Mouse (Mus musculus): ENCODE data around the gene Vac14. TPM values are rescaled to one million over a fixed set of nuclear protein-coding genes. Genes with fewer than 3 reads are reported as not detected.

The Vac14 gene
- polyA plus RNA-seq, 1 experiment from 2014 or later, result 32.2 TPM

GRCm38 (mm10) chr8:110738591-110739195 lies 120.3 kb downstream of the Vac14 start:
- H3K4me1 ChIP-seq (ENCODE audit: control insufficient read depth, insufficient read depth, low read length), result no peaks in the 10 kb centered on the region
- no peak overlapping the region for H3K27ac ChIP-seq (ENCODE audit: low read depth, low read length)
- peaks cover 68% of the 10 kb centered on the region for H3K36me3 ChIP-seq (ENCODE audit: control insufficient read depth, insufficient read depth, low read length)
- ATAC-seq (ENCODE audit: low FRiP score, low TSS enrichment), result no peak
- H3K9me3 ChIP-seq (ENCODE audit: control insufficient read depth, low read length), result no peaks in the 10 kb centered on the region
- no peak overlapping the region for H3K9ac ChIP-seq (ENCODE audit: low read depth, low read length)
- no peak overlapping the region for H3K4me3 ChIP-seq (ENCODE audit: low read length)
- WGBS, result 90% methylated on average over 33 of the region's 35 CpGs
- H3K27me3 ChIP-seq (ENCODE audit: control insufficient read depth, insufficient read depth, low read length), result no peaks in the 10 kb centered on the region
- no peak overlapping the region for H3K4me2 ChIP-seq (replicated peaks; ENCODE audit: low read depth, low read length)

- Histone ChIP-seq H3K4me3 (ENCODE audit: low read length) (no peak overlapping the region), H3K4me1 (ENCODE audit: control insufficient read depth, insufficient read depth, low read length) (no peaks in the 10 kb centered on the region), H3K9ac (ENCODE audit: low read depth, low read length) (no peak overlapping the region), H3K9me3 (ENCODE audit: control insufficient read depth, low read length) (no peaks in the 10 kb centered on the region), H3K27ac (ENCODE audit: low read depth, low read length) (no peak overlapping the region), H3K36me3 (ENCODE audit: control insufficient read depth, insufficient read depth, low read length) (peaks cover 50% of the 10 kb centered on the region), H3K4me2 (replicated peaks; ENCODE audit: low read depth, low read length) (no peak overlapping the region), H3K27me3 (ENCODE audit: control insufficient read depth, insufficient read depth, low read length) (no peaks in the 10 kb centered on the region)
- ATAC-seq (ENCODE audit: low FRiP score, low TSS enrichment), result no peak
- WGBS, result 89% methylated on average over 5 of the region's 5 CpGs
These were observed 122.3 kb downstream of the Vac14 start for GRCm38 (mm10) chr8:110740629-110741175.

GRCm38 (mm10) chr8:110741816-110742451 lies 123.5 kb downstream of the Vac14 start:
- whole genome bisulfite sequencing, result 77% methylated on average over 15 of the region's 15 CpGs

GRCm38 (mm10) chr8:110742452-110742818 lies 124.0 kb downstream of the Vac14 start:
- H3K4me1 ChIP-seq (ENCODE audit: control insufficient read depth, insufficient read depth, low read length), result no peaks in the 10 kb centered on the region
- no peak overlapping the region for H3K9ac ChIP-seq (ENCODE audit: low read depth, low read length)
- WGBS, result 89% methylated on average over 5 of the region's 5 CpGs
- no peaks in the 10 kb centered on the region for H3K27me3 ChIP-seq (ENCODE audit: control insufficient read depth, insufficient read depth, low read length)
- H3K36me3 ChIP-seq (ENCODE audit: control insufficient read depth, insufficient read depth, low read length), result peaks cover 33% of the 10 kb centered on the region
- H3K9me3 ChIP-seq (ENCODE audit: control insufficient read depth, low read length), result no peaks in the 10 kb centered on the region
- no peak for ATAC-seq (ENCODE audit: low FRiP score, low TSS enrichment)
- H3K4me2 ChIP-seq (replicated peaks; ENCODE audit: low read depth, low read length), result no peak overlapping the region
- no peak overlapping the region for H3K27ac ChIP-seq (ENCODE audit: low read depth, low read length)
- H3K4me3 ChIP-seq (ENCODE audit: low read length), result no peak overlapping the region

More at GRCm38 (mm10) chr8:110741816-110742451, 123.5 kb downstream of the Vac14 start:
- no peak for ATAC-seq (ENCODE audit: low FRiP score, low TSS enrichment)
- H3K27me3 ChIP-seq (ENCODE audit: control insufficient read depth, insufficient read depth, low read length), result no peaks in the 10 kb centered on the region
- no peak overlapping the region for H3K27ac ChIP-seq (ENCODE audit: low read depth, low read length)
- peaks cover 38% of the 10 kb centered on the region for H3K36me3 ChIP-seq (ENCODE audit: control insufficient read depth, insufficient read depth, low read length)
- no peaks in the 10 kb centered on the region for H3K9me3 ChIP-seq (ENCODE audit: control insufficient read depth, low read length)
- H3K9ac ChIP-seq (ENCODE audit: low read depth, low read length), result no peak overlapping the region
- no peaks in the 10 kb centered on the region for H3K4me1 ChIP-seq (ENCODE audit: control insufficient read depth, insufficient read depth, low read length)
- H3K4me3 ChIP-seq (ENCODE audit: low read length), result no peak overlapping the region
- no peak overlapping the region for H3K4me2 ChIP-seq (replicated peaks; ENCODE audit: low read depth, low read length)

- no peak overlapping the region for H3K9ac ChIP-seq (ENCODE audit: low read depth, low read length)
- no peak overlapping the region for H3K4me2 ChIP-seq (replicated peaks; ENCODE audit: low read depth, low read length)
- no peak overlapping the region for H3K27ac ChIP-seq (ENCODE audit: low read depth, low read length)
- no peak overlapping the region for H3K4me3 ChIP-seq (ENCODE audit: low read length)
- H3K36me3 ChIP-seq (ENCODE audit: control insufficient read depth, insufficient read depth, low read length), result peaks cover 6% of the 10 kb centered on the region; the same call in 1 of the 2 replicates
- no peak for ATAC-seq (ENCODE audit: low FRiP score, low TSS enrichment)
- H3K27me3 ChIP-seq (ENCODE audit: control insufficient read depth, insufficient read depth, low read length), result no peaks in the 10 kb centered on the region
- WGBS, result 93% methylated on average over 10 of the region's 10 CpGs
- H3K9me3 ChIP-seq (ENCODE audit: control insufficient read depth, low read length), result no peaks in the 10 kb centered on the region
- H3K4me1 ChIP-seq (ENCODE audit: control insufficient read depth, insufficient read depth, low read length), result no peaks in the 10 kb centered on the region; the same call in 1 of the 2 replicates
These were observed 126.8 kb downstream of the Vac14 start for GRCm38 (mm10) chr8:110745162-110745561.

- Histone ChIP-seq H3K4me3 (ENCODE audit: low read length) (no peak overlapping the region), H3K27ac (ENCODE audit: low read depth, low read length) (no peak overlapping the region; the same call in 1 of the 2 replicates), H3K27me3 (ENCODE audit: control insufficient read depth, insufficient read depth, low read length) (no peaks in the 10 kb centered on the region), H3K9me3 (ENCODE audit: control insufficient read depth, low read length) (no peaks in the 10 kb centered on the region), H3K36me3 (ENCODE audit: control insufficient read depth, insufficient read depth, low read length) (no peaks in the 10 kb centered on the region), H3K9ac (ENCODE audit: low read depth, low read length) (no peak overlapping the region), H3K4me2 (replicated peaks; ENCODE audit: low read depth, low read length) (no peak overlapping the region), H3K4me1 (ENCODE audit: control insufficient read depth, insufficient read depth, low read length) (no peaks in the 10 kb centered on the region; the same call in 1 of the 2 replicates)
- WGBS, result 20% methylated on average over 9 of the region's 9 CpGs
- 0 out of 2 replicates have a peak, but pooled peaks have one; percentile 21 for ATAC-seq (ENCODE audit: low FRiP score, low TSS enrichment)
These were observed 128.3 kb downstream of the Vac14 start for GRCm38 (mm10) chr8:110746661-110747060.

- Histone ChIP-seq H3K36me3 (ENCODE audit: control insufficient read depth, insufficient read depth, low read length) (no peaks in the 10 kb centered on the region), H3K9me3 (ENCODE audit: control insufficient read depth, low read length) (no peaks in the 10 kb centered on the region), H3K4me2 (replicated peaks; ENCODE audit: low read depth, low read length) (no peak overlapping the region), H3K4me3 (ENCODE audit: low read length) (no peak overlapping the region), H3K27me3 (ENCODE audit: control insufficient read depth, insufficient read depth, low read length) (no peaks in the 10 kb centered on the region), H3K27ac (ENCODE audit: low read depth, low read length) (no peak overlapping the region), H3K9ac (ENCODE audit: low read depth, low read length) (no peak overlapping the region), H3K4me1 (ENCODE audit: control insufficient read depth, insufficient read depth, low read length) (peaks cover 1% of the 10 kb centered on the region; the same call in 1 of the 2 replicates)
- ATAC-seq (ENCODE audit: low FRiP score, low TSS enrichment), result peak; percentile 10; the same call in 1 of the 2 replicates
- 59% methylated on average over 10 of the region's 10 CpGs for WGBS
These were observed 131.2 kb downstream of the Vac14 start for GRCm38 (mm10) chr8:110749500-110750170.

- H3K9ac ChIP-seq (ENCODE audit: low read depth, low read length), result no peak overlapping the region
- no peak overlapping the region for H3K4me2 ChIP-seq (replicated peaks; ENCODE audit: low read depth, low read length)
- H3K27ac ChIP-seq (ENCODE audit: low read depth, low read length), result no peak overlapping the region
- ATAC-seq (ENCODE audit: low FRiP score, low TSS enrichment), result no peak
- H3K9me3 ChIP-seq (ENCODE audit: control insufficient read depth, low read length), result no peaks in the 10 kb centered on the region
- H3K4me3 ChIP-seq (ENCODE audit: low read length), result no peak overlapping the region
- no peaks in the 10 kb centered on the region for H3K27me3 ChIP-seq (ENCODE audit: control insufficient read depth, insufficient read depth, low read length)
- 36% methylated on average over 13 of the region's 13 CpGs for WGBS
- no peaks in the 10 kb centered on the region for H3K36me3 ChIP-seq (ENCODE audit: control insufficient read depth, insufficient read depth, low read length)
- peaks cover 7% of the 10 kb centered on the region; the same call in 1 of the 2 replicates for H3K4me1 ChIP-seq (ENCODE audit: control insufficient read depth, insufficient read depth, low read length)
These were observed 131.9 kb downstream of the Vac14 start for GRCm38 (mm10) chr8:110750269-110750668.
